Mouse (Mus musculus): ENCODE measurements around the gene Tiam1. TPM values are rescaled to one million over a fixed set of nuclear protein-coding genes. Genes with fewer than 3 reads are reported as not detected.

The Tiam1 gene
- polyA plus RNA-seq, 1 experiment from 2014 or later, result 10.7 TPM

- 15% methylated on average over 15 of the region's 15 CpGs for WGBS
- H3K9ac ChIP-seq, result 0 out of 2 replicates have a peak overlapping the region, but pooled peaks have one; percentile 61
- H3K9me3 ChIP-seq, result no peaks in the 10 kb centered on the region
- no peaks in the 10 kb centered on the region for H3K27me3 ChIP-seq (replicated peaks)
- H3K4me2 ChIP-seq, result peak overlapping the region; percentile 51
- H3K27ac ChIP-seq (replicated peaks), result peak overlapping the region; percentile 75
- peaks cover 11% of the 10 kb centered on the region; the same call in 1 of the 2 replicates for H3K36me3 ChIP-seq
- peaks cover 56% of the 10 kb centered on the region for H3K4me1 ChIP-seq
- no peak; the same call in 1 of the 2 replicates for ATAC-seq (ENCODE audit: extremely low read depth, insufficient number of reproducible peaks, low FRiP score, low TSS enrichment)
- H3K4me3 ChIP-seq, result peak overlapping the region; percentile 19
These were observed 313.3 kb downstream of the Tiam1 start for GRCm38 (mm10) chr16:89830221-89830648.

- Histone ChIP-seq H3K4me3 (no peak overlapping the region), H3K9me3 (no peaks in the 10 kb centered on the region), H3K4me2 (no peak overlapping the region), H3K4me1 (peaks cover 58% of the 10 kb centered on the region), H3K27ac (replicated peaks) (peak overlapping the region; percentile 13; the same call in 1 of the 2 replicates), H3K9ac (peak overlapping the region; percentile 42), H3K27me3 (replicated peaks) (no peaks in the 10 kb centered on the region), H3K36me3 (peaks cover 5% of the 10 kb centered on the region; the same call in 1 of the 2 replicates)
- 49% methylated on average over 17 of the region's 17 CpGs for WGBS
- ATAC-seq (ENCODE audit: extremely low read depth, insufficient number of reproducible peaks, low FRiP score, low TSS enrichment), result no peak
These were observed 316.0 kb downstream of the Tiam1 start for GRCm38 (mm10) chr16:89827496-89828125.

- ATAC-seq (ENCODE audit: extremely low read depth, insufficient number of reproducible peaks, low FRiP score, low TSS enrichment), result 0 out of 2 replicates have a peak, but pooled peaks have one; percentile 39
- H3K4me2 ChIP-seq, result 0 out of 2 replicates have a peak overlapping the region, but pooled peaks have one; percentile 11
- peaks cover under 1% of the 10 kb centered on the region; the same call in 1 of the 2 replicates for H3K9me3 ChIP-seq
- peaks cover 55% of the 10 kb centered on the region for H3K4me1 ChIP-seq
- no peaks in the 10 kb centered on the region for H3K27me3 ChIP-seq (replicated peaks)
- H3K9ac ChIP-seq, result peak overlapping the region; percentile 30; the same call in 1 of the 2 replicates
- H3K4me3 ChIP-seq, result no peak overlapping the region
- no peak overlapping the region for H3K27ac ChIP-seq (replicated peaks)
- 23% methylated on average over 12 of the region's 12 CpGs for WGBS
- peaks cover 6% of the 10 kb centered on the region; the same call in 1 of the 2 replicates for H3K36me3 ChIP-seq
These were observed 317.7 kb downstream of the Tiam1 start for GRCm38 (mm10) chr16:89825875-89826274.

GRCm38 (mm10) chr16:89822882-89823281 lies 320.7 kb downstream of the Tiam1 start:
- ATAC-seq (ENCODE audit: extremely low read depth, insufficient number of reproducible peaks, low FRiP score, low TSS enrichment), result no peak
- peaks cover 4% of the 10 kb centered on the region; the same call in 1 of the 2 replicates for H3K9me3 ChIP-seq
- H3K36me3 ChIP-seq, result peaks cover 11% of the 10 kb centered on the region
- H3K9ac ChIP-seq, result no peak overlapping the region
- H3K4me1 ChIP-seq, result peaks cover 38% of the 10 kb centered on the region
- H3K27ac ChIP-seq (replicated peaks), result no peak overlapping the region
- H3K4me3 ChIP-seq, result no peak overlapping the region
- H3K27me3 ChIP-seq (replicated peaks), result peaks cover 13% of the 10 kb centered on the region
- no peak overlapping the region for H3K4me2 ChIP-seq
- WGBS, result 82% methylated on average over 6 of the region's 6 CpGs

DNA sequence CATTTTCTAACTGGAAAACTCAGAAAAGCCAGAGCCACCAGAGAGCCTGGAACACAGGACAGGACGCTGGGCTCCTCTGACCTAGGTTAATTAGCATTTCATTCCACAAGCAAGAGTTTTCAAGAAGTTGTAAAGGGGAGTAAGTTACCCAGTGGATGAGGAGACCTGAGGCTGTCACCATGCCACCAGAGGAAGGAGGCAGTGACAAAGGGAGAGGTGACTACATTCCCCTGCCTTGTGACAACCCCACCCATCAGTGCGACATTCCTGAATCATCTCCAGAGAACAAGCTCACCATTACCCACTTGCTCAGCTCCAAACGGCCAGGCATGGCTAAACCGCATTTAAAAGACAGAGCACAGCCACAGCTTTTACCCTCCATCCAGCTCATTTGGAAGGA lies 324.9 kb downstream of the Tiam1 start:
- ATAC-seq (ENCODE audit: extremely low read depth, insufficient number of reproducible peaks, low FRiP score, low TSS enrichment), result no peak
- Histone ChIP-seq H3K9me3 (peaks cover 4% of the 10 kb centered on the region; the same call in 1 of the 2 replicates), H3K36me3 (peaks cover 11% of the 10 kb centered on the region), H3K4me3 (peak overlapping the region; percentile 59), H3K4me2 (peak overlapping the region; percentile 91), H3K4me1 (peaks cover 27% of the 10 kb centered on the region), H3K9ac (no peak overlapping the region), H3K27ac (replicated peaks) (no peak overlapping the region), H3K27me3 (replicated peaks) (peaks cover 17% of the 10 kb centered on the region)
- 26% methylated on average over 4 of the region's 4 CpGs for whole genome bisulfite sequencing

DNA sequence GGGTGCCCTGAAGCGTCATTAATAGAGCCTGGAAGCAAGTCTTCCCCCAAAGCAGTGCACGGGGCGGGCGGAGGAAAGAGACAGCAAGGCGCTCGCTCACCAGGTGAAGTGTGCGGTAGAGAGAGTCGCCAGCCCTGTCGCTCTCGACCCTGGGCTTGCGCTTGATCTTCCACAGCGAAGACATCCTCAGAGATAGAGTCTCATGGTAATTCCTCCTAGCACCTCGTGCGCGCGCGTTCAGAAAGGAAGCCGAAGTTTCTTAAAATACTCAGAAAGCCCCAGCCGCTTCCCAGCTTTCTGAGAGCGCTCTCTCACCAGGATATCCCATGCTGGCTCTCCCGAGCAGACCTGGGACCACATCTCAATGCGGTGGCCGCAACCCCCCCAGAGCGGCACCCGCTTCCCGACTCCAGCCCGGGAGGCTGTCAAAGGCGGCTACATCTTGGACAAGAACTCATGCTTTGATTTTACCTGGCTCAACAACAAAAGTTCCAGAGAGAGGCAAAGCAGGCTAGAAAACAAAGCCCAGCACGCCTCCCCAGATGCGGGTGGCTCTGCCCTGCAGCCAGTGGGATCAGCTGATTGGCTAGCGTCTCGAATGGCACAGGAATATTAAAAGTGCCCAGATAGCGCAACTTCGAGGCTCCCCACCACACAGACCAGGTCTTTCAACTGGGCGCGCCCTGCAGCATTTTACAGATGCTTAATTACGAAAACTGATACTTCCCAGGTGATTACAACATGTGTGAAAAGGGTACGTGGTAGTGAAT lies 325.5 kb downstream of the Tiam1 start:
- Histone ChIP-seq H3K4me1 (peaks cover 27% of the 10 kb centered on the region), H3K27me3 (replicated peaks) (peaks cover 17% of the 10 kb centered on the region), H3K27ac (replicated peaks) (no peak overlapping the region), H3K4me3 (peak overlapping the region; percentile 59), H3K9ac (peak overlapping the region; percentile 77), H3K4me2 (peak overlapping the region; percentile 91), H3K36me3 (peaks cover 11% of the 10 kb centered on the region), H3K9me3 (peaks cover 4% of the 10 kb centered on the region; the same call in 1 of the 2 replicates)
- no peak; the same call in 1 of the 2 replicates for ATAC-seq (ENCODE audit: extremely low read depth, insufficient number of reproducible peaks, low FRiP score, low TSS enrichment)
- WGBS, result 3% methylated on average over 38 of the region's 38 CpGs

GRCm38 (mm10) chr16:89817301-89817700 lies 326.3 kb downstream of the Tiam1 start:
- ATAC-seq (ENCODE audit: extremely low read depth, insufficient number of reproducible peaks, low FRiP score, low TSS enrichment), result no peak
- Histone ChIP-seq H3K27me3 (replicated peaks) (peaks cover 17% of the 10 kb centered on the region), H3K4me1 (peaks cover 27% of the 10 kb centered on the region), H3K9me3 (peaks cover 4% of the 10 kb centered on the region; the same call in 1 of the 2 replicates), H3K36me3 (peaks cover 11% of the 10 kb centered on the region), H3K4me3 (peak overlapping the region; percentile 59), H3K27ac (replicated peaks) (peak overlapping the region; percentile 42; the same call in 1 of the 2 replicates), H3K9ac (peak overlapping the region; percentile 77), H3K4me2 (peak overlapping the region; percentile 91)
- 10% methylated on average over 9 of the region's 9 CpGs for WGBS

GRCm38 (mm10) chr16:89816506-89817172 lies 326.9 kb downstream of the Tiam1 start:
- WGBS, result 46% methylated on average over 13 of the region's 13 CpGs
- ATAC-seq (ENCODE audit: extremely low read depth, insufficient number of reproducible peaks, low FRiP score, low TSS enrichment), result no peak

DNA sequence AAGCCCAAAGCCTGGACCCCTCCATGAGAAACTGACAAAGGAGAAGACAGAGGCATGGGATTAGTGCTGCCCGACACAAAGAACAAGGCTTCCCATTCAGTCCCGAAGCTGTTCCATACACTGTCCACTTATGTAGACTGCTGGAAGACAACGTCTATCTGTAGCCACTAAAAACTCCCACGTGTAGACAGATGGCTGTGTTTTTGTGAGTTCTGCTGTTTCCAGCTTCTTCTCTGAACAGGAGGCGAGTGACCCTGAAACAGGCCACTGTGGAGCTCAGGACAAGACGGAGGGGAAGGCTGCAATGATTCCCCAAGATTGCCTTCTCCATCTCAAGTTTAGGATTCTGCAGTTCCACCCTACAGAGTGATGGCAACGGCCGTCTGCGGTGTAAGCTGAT lies 330.0 kb downstream of the Tiam1 start:
- WGBS, result 68% methylated on average over 9 of the region's 9 CpGs
- Histone ChIP-seq H3K4me3 (no peak overlapping the region), H3K4me1 (peaks cover 22% of the 10 kb centered on the region), H3K27ac (replicated peaks) (no peak overlapping the region), H3K4me2 (no peak overlapping the region), H3K36me3 (peaks cover 21% of the 10 kb centered on the region), H3K9ac (no peak overlapping the region), H3K9me3 (no peaks in the 10 kb centered on the region), H3K27me3 (replicated peaks) (peaks cover 3% of the 10 kb centered on the region; the same call in 1 of the 2 replicates)
- no peak for ATAC-seq (ENCODE audit: extremely low read depth, insufficient number of reproducible peaks, low FRiP score, low TSS enrichment)

More at GRCm38 (mm10) chr16:89816506-89817172, 326.9 kb downstream of the Tiam1 start:
- Histone ChIP-seq H3K4me1 (peaks cover 27% of the 10 kb centered on the region), H3K27ac (replicated peaks) (no peak overlapping the region), H3K4me2 (peak overlapping the region; percentile 91; the same call in 1 of the 2 replicates), H3K9ac (no peak overlapping the region), H3K27me3 (replicated peaks) (peaks cover 17% of the 10 kb centered on the region), H3K9me3 (peaks cover 4% of the 10 kb centered on the region; the same call in 1 of the 2 replicates), H3K4me3 (no peak overlapping the region), H3K36me3 (peaks cover 17% of the 10 kb centered on the region)

- no peak overlapping the region for H3K4me2 ChIP-seq
- no peak overlapping the region for H3K9ac ChIP-seq
- 71% methylated on average over 12 of the region's 12 CpGs for WGBS
These were observed 330.7 kb downstream of the Tiam1 start for GRCm38 (mm10) chr16:89812891-89813290.

More at GRCm38 (mm10) chr16:89812891-89813290, 330.7 kb downstream of the Tiam1 start:
- Histone ChIP-seq H3K4me3 (no peak overlapping the region), H3K4me1 (peaks cover 19% of the 10 kb centered on the region), H3K27me3 (replicated peaks) (peaks cover 3% of the 10 kb centered on the region; the same call in 1 of the 2 replicates), H3K36me3 (peaks cover 21% of the 10 kb centered on the region), H3K27ac (replicated peaks) (no peak overlapping the region), H3K9me3 (no peaks in the 10 kb centered on the region)
- no peak for ATAC-seq (ENCODE audit: extremely low read depth, insufficient number of reproducible peaks, low FRiP score, low TSS enrichment)
